Mouse (Mus musculus) left cerebral cortex, postnatal 25 days (tissue): ENCODE results near the gene Ear6. TPM values are rescaled to one million over a fixed set of nuclear protein-coding genes. Genes with fewer than 3 reads are reported as not detected.
"Not testable (repeated sequence)": the region's sequence is repeated elsewhere in the genome, so short reads cannot be mapped to it uniquely, and the experiment has no call there.

Experiments
- DNase-seq, 2 experiments: peaks; one replicate each; pipeline ENCODE4 v3.0.0; 2022; ENCODE audit warnings: low spot score in 2 of 2, mixed read lengths in 1 of 2
- intact Hi-C: fragments of 180-260 bp; cut with DNase I; formaldehyde crosslinking; loops from one replicate; pipeline ENCODE4 v1.15.1; 2025
- total RNA-seq, 2 experiments: library from RNA; stranded (reverse); gene quantifications; 2 replicates each; pipeline ENCODE4 v1.2.3; 2021

The Ear6 gene
- total RNA-seq, result not detected

DNA sequence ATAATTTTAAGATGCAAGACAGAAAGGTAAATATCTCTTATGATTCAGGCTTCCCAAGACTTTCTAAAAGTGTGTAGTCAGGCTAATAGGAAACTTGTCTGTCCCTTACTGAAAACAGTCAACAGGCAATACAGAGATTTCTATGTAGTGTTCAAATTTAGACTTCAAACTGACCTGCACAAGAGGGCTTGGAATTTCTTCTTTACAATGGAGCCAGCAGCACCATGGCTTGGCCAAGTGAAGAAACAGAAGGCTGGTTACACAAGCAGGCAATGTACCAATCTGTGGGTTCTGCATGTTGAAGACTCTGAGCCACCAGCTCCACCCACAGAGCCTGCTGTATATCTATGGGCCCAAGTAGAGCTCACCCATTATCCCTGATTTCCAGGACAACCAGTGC lies at the start of gene Ear6:
Gene Ear6 (plus strand): TSS at position 301 of the 400 bp plus-strand sequence.
- intact Hi-C loops, result no loop called here
- no peak for DNase-seq

DNA sequence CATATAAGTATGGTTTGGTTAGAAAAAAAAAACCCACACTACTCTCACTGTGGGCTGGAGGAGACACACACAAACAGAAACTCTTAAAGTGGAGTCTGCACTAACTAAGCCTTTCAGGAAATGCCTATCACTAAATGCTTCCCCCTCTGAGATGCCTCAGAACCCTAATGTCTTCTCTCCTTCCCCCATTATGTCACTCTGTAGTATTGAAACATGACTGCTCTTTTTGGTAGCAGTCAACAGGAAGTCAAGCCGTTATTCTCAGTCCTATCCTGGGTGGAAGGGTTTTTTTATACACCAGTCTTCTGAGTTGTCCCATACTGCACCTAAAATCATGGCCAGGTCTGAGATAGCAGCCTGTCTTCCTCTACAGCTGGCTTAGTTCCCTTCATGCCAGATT lies 26.9 kb upstream of the Ear6 start:
- no peak for DNase-seq
- intact Hi-C loops, result loop anchor here (10.0 kb wide), 1 partner anchor 52 kb away; the partner anchor contains the start of gene Ang4

DNA sequence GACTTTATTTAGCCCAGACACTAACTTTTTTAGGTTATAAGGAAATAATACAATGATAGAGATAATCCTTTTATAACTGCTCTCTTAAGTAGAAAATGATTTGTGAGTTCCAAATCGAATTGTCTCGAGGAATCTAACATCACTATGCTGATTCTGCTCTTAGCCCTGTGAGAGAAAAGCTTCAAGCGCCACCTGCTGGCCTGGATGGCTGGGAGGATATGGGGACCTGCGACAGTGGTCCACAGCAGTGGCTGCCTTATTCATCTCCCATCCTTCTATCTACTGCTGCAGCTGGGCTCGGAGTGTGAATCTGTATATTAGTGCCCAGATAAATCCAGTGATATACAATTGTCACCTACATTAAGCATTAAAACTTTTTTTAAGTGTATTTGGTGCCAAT lies 25.7 kb upstream of the Ear6 start:
- intact Hi-C loops, result loop anchor here (10.0 kb wide), 1 partner anchor 53 kb away; the partner anchor contains the start of gene Ang4
- peak; percentile 2 to 11 for DNase-seq

DNA sequence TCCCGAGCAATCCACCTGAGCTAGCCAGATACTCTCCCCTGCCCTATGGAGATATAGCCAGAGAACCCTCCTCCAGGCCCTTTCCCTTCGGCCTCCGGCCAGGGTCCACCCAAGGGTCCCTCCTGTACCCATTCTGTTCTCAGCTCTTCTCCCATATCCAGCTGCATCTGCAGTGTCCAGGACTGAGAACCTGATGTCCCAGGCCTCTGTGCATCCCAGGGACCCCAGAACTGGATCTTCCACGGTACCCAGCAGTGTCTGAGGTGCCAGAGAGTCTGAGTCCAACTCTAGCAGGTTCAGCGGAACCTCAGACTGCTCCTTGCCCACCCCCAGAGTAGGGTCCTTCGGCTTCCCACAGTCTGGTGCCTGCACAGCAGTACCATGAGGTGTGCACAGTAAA lies 24.3 kb upstream of the Ear6 start:
- intact Hi-C loops, result loop anchor here (10.0 kb wide), 1 partner anchor 54 kb away; the partner anchor contains the start of gene Ang4
- DNase-seq, result no peak

DNA sequence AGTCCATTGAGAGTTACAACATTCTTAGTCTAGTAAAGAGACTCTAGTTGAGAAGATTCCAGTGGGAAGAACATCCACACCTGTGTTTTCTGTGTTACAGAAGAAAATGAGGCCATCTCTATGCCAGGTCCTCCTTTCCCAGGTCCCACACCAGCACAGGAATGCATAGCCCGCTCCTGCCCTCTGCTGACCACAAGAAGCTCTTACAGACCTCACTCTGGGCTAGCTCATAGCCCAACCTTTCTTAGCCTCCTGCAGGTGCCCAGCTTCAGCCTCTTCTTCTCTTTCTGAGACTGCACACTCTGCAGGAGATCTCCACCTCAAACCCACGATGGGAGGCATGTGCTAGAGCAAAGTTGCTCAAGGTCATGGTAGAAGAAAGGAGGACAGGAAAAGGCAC lies 15.0 kb upstream of the Ear6 start:
- DNase-seq, result peak in 1 of 2 experiments; percentile 16
- intact Hi-C loops, result not testable (repeated sequence)

DNA sequence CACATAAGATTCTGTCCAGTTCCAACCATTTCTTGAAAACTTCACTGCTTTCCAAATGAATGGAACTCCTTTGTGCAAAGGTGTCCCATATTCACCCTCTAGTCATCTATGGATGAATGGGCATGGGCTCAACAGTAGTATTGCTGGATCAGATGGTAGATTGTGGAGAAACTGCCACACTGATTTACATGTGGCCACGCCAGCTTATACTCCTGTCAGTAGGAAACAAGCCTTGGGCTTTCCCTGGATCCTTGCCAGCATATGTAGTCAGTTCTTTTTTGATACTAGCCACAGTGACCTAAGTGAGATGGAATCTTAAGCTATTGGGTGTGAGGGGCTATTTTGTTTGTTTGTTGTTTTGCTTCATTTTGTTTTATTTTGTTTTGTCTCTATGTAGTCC lies 11.2 kb upstream of the Ear6 start:
- no peak for DNase-seq
- intact Hi-C loops, result loop anchor here (10.0 kb wide), 1 partner anchor 727 kb away; the partner anchor contains the start of gene Eddm3b

DNA sequence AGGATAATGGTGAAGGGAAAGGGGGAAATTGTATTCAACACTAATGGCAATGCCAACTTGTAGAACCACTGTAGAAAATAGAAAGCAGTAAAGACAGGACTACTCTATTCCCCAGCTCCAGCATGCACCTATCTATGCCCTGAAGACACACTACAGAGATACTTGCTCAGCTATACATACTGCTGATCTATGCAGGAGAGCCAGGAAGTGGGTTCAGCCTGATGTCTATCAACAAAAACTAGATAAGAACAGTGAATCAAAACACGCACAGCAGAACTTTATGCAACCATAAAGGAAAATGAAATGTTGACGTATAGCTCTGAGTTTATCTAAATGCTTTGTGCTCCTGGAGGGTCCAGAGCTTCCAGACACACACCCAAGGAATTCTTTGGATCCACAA lies 10.7 kb upstream of the Ear6 start:
- no peak for DNase-seq
- intact Hi-C loops, result loop anchor here (10.0 kb wide), 1 partner anchor 728 kb away; the partner anchor contains the start of gene Eddm3b

DNA sequence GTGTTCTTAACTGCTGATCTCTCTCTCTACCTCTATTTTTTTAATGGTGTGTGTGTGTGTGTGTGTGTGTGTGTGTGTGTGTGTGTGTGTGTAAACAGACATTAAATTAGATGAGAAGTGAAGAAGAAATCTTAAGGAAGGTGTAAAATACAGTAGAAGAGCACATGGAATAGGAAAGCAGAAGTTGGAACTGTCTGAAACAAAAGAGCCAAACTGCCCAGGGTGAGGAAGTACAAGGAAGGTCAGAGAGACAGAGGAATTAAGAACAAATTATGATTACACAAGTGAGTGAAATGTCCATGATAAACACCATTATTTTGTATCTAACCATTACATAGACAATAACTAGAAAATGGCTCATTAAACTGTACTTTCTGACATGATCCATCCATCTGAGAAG lies 9.6 kb upstream of the Ear6 start:
- intact Hi-C loops, result loop anchor here (10.0 kb wide), 1 partner anchor 729 kb away; the partner anchor contains the start of gene Eddm3b
- no peak for DNase-seq

DNA sequence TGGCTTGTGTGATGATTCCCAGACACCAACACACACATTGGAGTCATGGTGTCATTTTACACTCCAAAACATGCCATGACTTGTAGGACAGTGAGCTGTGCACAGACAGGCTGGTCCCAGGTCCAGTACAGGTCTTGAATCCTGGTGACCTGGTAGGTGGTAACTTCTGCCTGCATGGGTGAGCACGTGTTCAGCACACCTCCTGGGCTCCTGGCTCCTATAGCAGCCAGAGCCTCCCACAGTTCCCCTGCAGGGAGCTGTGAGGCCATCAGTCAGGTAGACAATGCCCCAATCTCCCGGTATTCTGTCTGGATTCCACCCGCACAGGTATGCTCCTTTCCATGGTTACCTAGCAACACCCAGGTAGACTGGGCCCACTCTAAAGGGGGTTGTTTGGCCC lies 6.9 kb upstream of the Ear6 start:
- intact Hi-C loops, result loop anchor here (10.0 kb wide), 1 partner anchor 732 kb away; the partner anchor contains the start of gene Eddm3b

DNA sequence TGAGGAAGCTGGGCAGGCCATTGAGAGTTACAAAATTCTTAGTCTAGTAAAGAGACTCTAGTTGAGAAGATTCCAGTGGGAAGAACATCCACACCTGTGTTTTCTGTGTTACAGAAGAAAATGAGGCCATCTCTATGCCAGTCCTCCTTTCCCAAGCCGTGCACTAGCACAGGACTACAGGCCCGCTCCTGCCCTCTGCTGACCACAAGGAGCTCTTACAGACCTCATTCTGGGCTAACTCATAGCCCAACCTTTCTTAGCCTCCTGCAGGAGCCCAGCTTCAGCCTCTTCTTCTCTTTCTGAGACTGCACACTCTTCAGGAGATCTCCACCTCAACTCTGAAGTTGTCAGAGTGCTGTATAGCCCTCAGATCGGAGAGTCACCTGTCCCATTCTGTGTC lies 2.5 kb upstream of the Ear6 start:
- intact Hi-C loops, DNase-seq: not testable (repeated sequence)

More for the DNA sequence above, 6.9 kb upstream of the Ear6 start:
- DNase-seq, result no peak

DNA sequence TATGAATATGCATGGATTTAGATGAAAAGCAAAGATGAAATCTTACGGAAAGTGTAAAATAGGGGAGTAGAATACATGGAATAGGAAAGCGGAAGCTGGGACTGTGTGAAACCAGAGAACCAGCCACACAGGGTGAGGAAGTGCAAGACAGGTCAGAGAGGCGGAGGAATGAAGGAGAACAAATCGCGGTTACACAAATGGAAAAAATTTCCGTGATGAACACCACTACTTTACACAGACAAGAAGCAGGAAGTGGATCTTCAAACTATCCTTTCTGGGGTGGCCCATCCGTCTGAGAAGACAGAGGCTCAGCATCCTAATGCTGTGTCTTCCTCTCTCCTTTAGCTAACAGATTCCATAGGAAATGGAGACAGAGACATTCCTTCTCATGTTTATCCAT lies 1.8 kb downstream of the Ear6 start:
- DNase-seq, intact Hi-C loops: not testable (repeated sequence)

DNA sequence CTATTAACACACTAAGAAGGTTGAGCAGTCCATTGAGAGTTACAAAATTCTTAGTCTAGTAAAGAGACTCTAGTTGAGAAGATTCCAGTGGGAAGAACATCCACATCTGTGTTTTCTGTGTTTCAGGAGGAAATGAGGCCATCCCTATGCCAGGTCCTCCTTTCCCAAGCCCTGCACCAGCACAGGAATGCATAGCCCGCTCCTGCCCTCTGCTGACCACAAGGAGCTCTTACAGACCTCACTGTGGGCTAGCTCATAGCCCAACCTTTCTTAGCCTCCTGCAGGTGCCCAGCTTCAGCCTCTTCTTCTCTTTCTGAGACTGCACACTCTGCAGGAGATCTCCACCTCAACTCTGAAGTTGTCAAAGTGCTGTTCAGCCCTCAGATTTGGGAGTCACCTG lies 10.1 kb downstream of the Ear6 start:
- DNase-seq, result peak in 1 of 2 experiments; percentile 25
- intact Hi-C loops, result not testable (repeated sequence)

DNA sequence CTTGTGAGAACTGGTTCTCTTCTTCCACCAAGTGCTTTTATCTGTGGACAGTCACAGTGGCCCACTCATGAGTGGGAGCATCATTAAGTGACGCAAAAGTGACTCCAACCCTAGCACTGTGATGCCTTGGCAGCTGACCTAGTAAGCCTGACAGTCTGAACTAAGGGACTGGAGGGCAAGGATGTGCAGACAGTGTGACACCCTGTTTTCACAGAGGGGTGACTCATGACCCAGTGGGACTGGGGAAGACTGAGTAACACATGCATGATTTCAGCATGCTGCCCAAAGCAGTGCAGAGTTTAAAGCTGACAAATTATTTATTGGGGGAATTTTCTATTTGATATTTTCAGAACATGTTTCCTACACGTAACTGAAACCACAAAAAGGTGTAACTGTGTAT lies 17.3 kb downstream of the Ear6 start:
- DNase-seq, result no peak
- intact Hi-C loops, result no loop called here

DNA sequence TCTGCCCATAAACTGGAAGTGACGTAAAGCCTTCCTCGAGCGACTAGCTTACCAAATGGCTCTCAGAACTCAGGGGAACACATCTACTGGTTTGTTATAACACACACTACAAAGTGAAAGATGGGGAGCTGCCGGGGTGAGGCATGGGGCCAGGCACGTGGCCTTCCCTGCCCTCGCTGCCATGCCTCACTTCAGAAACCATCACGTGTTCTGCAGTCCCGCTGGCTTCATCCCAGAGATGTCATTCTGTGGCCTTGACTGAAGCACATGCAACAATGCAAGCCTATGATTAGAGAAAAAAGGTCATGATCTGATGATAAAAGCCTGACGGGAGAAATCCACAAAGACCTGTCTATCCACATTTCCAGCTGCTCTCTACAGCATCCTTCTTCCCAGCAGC lies 18.2 kb downstream of the Ear6 start:
- intact Hi-C loops, result no loop called here
- DNase-seq, result no peak

DNA sequence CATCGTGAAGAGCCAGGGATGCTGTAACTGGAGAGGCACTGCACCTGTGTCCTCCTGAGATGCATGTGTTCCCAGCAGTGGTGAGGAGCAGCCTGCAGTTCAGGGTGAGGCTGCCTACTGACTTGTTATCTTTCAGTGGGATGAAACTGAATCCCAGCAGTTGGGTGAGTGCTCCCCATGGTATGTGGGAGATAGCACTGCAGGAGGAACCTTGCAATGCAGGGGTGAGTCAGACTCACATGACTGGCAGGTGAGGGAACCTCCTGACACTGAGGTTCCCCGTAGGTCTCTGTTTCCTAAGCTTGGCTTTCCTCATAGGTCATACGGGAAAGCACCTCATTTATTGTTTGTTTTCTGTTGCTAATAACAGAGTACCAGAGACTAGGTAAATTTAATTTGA lies 24.0 kb downstream of the Ear6 start:
- intact Hi-C loops, result no loop called here
- no peak for DNase-seq

DNA sequence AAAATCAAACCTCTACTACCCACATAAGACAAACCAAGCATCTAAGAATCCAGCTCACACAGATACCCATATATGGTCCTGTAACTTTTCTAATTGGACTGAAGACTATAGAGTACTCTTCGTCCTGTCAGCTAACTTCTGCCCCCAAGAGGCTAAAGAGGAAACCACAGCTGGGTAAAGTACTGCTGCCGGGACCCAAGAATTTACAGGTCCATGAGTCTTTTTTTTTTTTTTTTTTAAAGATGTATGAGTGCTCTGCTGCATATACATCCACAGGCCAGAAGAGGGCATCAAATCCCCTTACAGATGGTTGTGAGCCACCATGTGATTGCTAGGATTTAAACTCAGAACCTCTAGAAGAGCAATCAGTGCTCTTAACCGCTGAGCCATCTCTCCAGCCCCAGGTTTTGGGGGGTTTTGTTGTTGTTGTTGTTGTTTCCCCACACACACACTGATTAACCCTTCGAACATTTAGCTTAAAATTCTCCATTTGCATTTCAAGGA lies 30.1 kb downstream of the Ear6 start:
- intact Hi-C loops, result loop anchor here (5.0 to 10.0 kb wide), 2 partner anchors 139 to 401 kb away; partner anchors contain the start of gene Zfp219

DNA sequence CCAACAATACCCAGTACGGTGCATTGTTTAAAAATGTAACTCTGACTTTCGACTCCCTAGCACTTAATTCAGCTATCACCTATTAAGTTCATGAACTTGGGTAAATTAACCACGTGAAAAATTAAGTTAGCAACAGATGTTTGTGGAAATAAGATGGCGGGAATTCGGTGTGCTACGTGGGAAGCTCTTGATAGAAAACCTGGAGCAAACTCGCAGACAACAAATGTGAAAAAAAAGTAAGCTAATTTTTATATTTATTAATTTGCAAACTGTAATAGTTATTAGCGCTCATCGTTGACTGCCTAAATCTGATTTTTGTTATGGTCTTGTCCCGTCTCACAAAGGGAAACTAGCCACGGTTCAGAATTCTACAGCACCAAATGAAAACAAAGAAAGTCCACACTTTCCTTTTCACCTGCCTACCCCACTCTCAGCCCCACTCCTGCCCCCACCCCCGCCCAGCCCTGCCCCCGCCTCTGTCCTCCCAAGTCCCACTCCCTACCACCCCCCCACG lies 30.6 kb downstream of the Ear6 start:
- no peak for DNase-seq
- intact Hi-C loops, result loop anchor here (5.0 to 10.0 kb wide), 2 partner anchors 138 to 401 kb away; partner anchors contain the start of gene Zfp219

More for the DNA sequence above, 30.1 kb downstream of the Ear6 start:
- DNase-seq, result peak; percentile 58 to 86

DNA sequence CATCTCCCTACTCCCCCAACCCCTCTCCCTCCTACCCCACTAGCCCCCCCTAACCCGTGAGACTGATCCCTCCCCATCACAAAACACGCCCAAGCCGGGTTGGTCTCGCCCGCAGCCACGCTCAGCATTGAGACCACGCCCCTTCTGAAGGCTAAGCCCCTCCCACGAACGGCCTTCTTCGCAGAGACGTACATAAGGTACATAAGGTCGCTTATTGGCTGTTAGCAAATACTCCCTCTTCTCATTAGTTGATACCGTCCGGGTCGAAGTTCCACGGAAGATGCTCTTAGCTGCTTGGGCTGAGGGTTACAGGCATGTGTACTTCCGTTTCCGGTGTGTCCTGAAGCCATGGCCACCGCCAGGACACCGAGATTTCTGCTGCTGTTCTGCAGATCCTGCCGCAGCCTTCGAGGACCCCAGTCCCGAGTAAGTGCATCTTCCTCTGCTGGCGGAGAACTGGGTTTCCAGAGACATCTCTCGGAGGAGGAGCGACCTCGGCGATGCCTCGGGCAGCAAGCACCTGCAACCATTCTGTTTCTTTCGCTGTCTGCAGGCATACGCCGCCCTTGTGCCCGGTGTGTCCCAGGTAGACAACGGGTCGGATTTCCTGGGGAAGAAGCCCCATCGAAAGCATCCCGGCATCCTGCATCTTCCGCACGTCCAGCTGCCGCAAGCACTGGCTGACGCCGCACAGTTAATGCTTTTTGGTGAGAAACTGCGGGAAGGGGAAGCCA lies 31.3 kb downstream of the Ear6 start, which contains the start of gene Mettl17:
Gene Mettl17 (plus strand): TSS at position 245 of the 734 bp plus-strand sequence.
- intact Hi-C loops, result loop anchor here (5.0 to 10.0 kb wide), 3 partner anchors 48 to 400 kb away; partner anchors contain the start of gene Zfp219
- peak; percentile 87 to 97 for DNase-seq

DNA sequence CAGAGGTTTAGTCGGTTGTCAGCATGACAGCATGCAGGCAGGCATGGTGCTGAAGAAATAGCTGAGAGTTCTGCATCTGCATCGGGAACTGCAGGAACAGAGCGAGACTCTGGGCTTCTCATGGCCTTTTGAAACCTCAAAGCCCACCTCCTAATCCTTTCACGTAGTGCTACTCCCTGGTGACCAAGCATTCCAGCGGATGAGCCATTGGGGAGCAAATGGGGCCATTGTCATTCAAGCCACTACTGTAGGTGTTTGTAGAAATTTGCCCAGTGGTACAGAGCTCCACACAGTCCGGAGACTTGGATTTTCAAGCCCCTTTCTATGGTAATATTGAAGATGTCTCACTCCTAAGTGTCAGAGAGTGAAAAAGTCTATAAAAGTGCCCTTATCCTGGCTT lies 32.6 kb downstream of the Ear6 start:
- intact Hi-C loops, result loop anchor here (5.0 to 10.0 kb wide), 2 partner anchors 46 to 399 kb away; no protein-coding TSS in a partner anchor
- no peak for DNase-seq

DNA sequence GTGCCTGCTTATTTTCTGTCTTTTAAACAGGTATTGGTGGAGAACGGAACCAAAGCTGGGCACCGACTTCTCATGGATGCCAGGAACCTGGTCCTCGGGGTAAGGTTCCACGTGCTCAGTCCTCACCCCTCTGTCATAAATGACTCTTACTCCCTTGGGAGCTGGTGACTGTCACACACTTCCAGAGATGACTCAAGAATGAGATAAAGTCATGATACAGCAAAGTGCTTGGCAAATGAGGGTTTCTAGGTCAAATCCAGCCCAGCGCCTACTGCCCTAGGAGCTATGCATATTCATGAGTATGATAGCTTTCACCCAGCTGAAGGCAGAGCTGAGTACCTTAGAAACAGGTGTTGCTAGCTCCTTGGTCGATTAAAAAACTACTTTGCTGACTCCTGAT lies 36.3 kb downstream of the Ear6 start:
- intact Hi-C loops, result loop anchor here (5.0 to 10.0 kb wide), 4 partner anchors 42 to 955 kb away; partner anchors contain the start of genes Pip4p1, Pnp and Supt16
- DNase-seq, result no peak
